Mouse (Mus musculus): ENCODE measurements around the gene Adpgk. TPM values are rescaled to one million over a fixed set of nuclear protein-coding genes. Genes with fewer than 3 reads are reported as not detected.
"Not testable (repeated sequence)": the region's sequence is repeated elsewhere in the genome, so short reads cannot be mapped to it uniquely, and the experiment has no call there.

Adpgk gene
- polyA plus RNA-seq, 1 experiment = 196 TPM

- no peaks in the 10 kb centered on the region; the same call in 1 of the 2 replicates for H3K4me1 ChIP-seq (ENCODE audit: control insufficient read depth, insufficient read depth, low read length)
- H3K27ac ChIP-seq (ENCODE audit: control insufficient read depth, insufficient read depth, low read depth, low read length, poor library complexity) = no peak overlapping the region
- no peak for TF ChIP-seq CTCF (IDR thresholded peaks at IDR 0.05; ENCODE audit: control insufficient read depth, insufficient read depth, low read length)
- 62% methylated on average over 5 of the region's 5 CpGs for WGBS
- H3K4me3 ChIP-seq (replicated peaks; ENCODE audit: control insufficient read depth, low read depth, low read length) = no peak overlapping the region
Observed at GRCm38 (mm10) chr9:59330055-59330454, 38.7 kb downstream of the Adpgk start.

GRCm38 (mm10) chr9:59336539-59336938 is 45.2 kb downstream of the Adpgk start:
- TF ChIP-seq CTCF (IDR thresholded peaks at IDR 0.05; ENCODE audit: control insufficient read depth, insufficient read depth, low read length) = no peak
- TF ChIP-seq POLR2A (IDR thresholded peaks at IDR 0.05; ENCODE audit: borderline replicate concordance, control insufficient read depth, low read depth, low read length) = no peak
- H3K4me3 ChIP-seq (replicated peaks; ENCODE audit: control insufficient read depth, low read depth, low read length) = no peak overlapping the region
- WGBS = 72% methylated on average over 3 of the region's 3 CpGs
- no peaks in the 10 kb centered on the region for H3K4me1 ChIP-seq (ENCODE audit: control insufficient read depth, insufficient read depth, low read length)
- no peak overlapping the region for H3K27ac ChIP-seq (ENCODE audit: control insufficient read depth, insufficient read depth, low read depth, low read length, poor library complexity)

GRCm38 (mm10) chr9:59337889-59338288 is 46.5 kb downstream of the Adpgk start:
- H3K4me1 ChIP-seq (ENCODE audit: control insufficient read depth, insufficient read depth, low read length) = no peaks in the 10 kb centered on the region
- H3K4me3 ChIP-seq (replicated peaks; ENCODE audit: control insufficient read depth, low read depth, low read length) = no peak overlapping the region
- 91% methylated on average over 5 of the region's 5 CpGs for WGBS
- TF ChIP-seq CTCF (IDR thresholded peaks at IDR 0.05; ENCODE audit: control insufficient read depth, insufficient read depth, low read length) = no peak
- no peak for TF ChIP-seq POLR2A (IDR thresholded peaks at IDR 0.05; ENCODE audit: borderline replicate concordance, control insufficient read depth, low read depth, low read length)
- no peak overlapping the region for H3K27ac ChIP-seq (ENCODE audit: control insufficient read depth, insufficient read depth, low read depth, low read length, poor library complexity)

GRCm38 (mm10) chr9:59338411-59338810 is 47.1 kb downstream of the Adpgk start:
- Histone ChIP-seq H3K4me1 (ENCODE audit: control insufficient read depth, insufficient read depth, low read length) (no peaks in the 10 kb centered on the region), H3K27ac (ENCODE audit: control insufficient read depth, insufficient read depth, low read depth, low read length, poor library complexity) (no peak overlapping the region), H3K4me3 (replicated peaks; ENCODE audit: control insufficient read depth, low read depth, low read length) (no peak overlapping the region)
- WGBS = 88% methylated on average over 5 of the region's 5 CpGs
- TF ChIP-seq POLR2A (IDR thresholded peaks at IDR 0.05; ENCODE audit: borderline replicate concordance, control insufficient read depth, low read depth, low read length) (no peak), CTCF (IDR thresholded peaks at IDR 0.05; ENCODE audit: control insufficient read depth, insufficient read depth, low read length) (no peak)

- 90% methylated on average over 5 of the region's 5 CpGs for WGBS
- H3K4me3 ChIP-seq (replicated peaks; ENCODE audit: control insufficient read depth, low read depth, low read length) = no peak overlapping the region
- no peak overlapping the region for H3K27ac ChIP-seq (ENCODE audit: control insufficient read depth, insufficient read depth, low read depth, low read length, poor library complexity)
- H3K4me1 ChIP-seq (ENCODE audit: control insufficient read depth, insufficient read depth, low read length) = no peaks in the 10 kb centered on the region
- TF ChIP-seq POLR2A (IDR thresholded peaks at IDR 0.05; ENCODE audit: borderline replicate concordance, control insufficient read depth, low read depth, low read length) (no peak), CTCF (IDR thresholded peaks at IDR 0.05; ENCODE audit: control insufficient read depth, insufficient read depth, low read length) (no peak)
Observed at GRCm38 (mm10) chr9:59339107-59339506, 47.7 kb downstream of the Adpgk start.

GRCm38 (mm10) chr9:59340002-59340401 is 48.6 kb downstream of the Adpgk start:
- WGBS = 65% methylated on average over 9 of the region's 9 CpGs
- TF ChIP-seq CTCF (IDR thresholded peaks at IDR 0.05; ENCODE audit: control insufficient read depth, insufficient read depth, low read length) (peak; percentile 67), POLR2A (IDR thresholded peaks at IDR 0.05; ENCODE audit: borderline replicate concordance, control insufficient read depth, low read depth, low read length) (no peak)
- no peaks in the 10 kb centered on the region for H3K4me1 ChIP-seq (ENCODE audit: control insufficient read depth, insufficient read depth, low read length)
- no peak overlapping the region for H3K4me3 ChIP-seq (replicated peaks; ENCODE audit: control insufficient read depth, low read depth, low read length)
- no peak overlapping the region for H3K27ac ChIP-seq (ENCODE audit: control insufficient read depth, insufficient read depth, low read depth, low read length, poor library complexity)

- Histone ChIP-seq H3K4me3 (replicated peaks; ENCODE audit: control insufficient read depth, low read depth, low read length) (no peak overlapping the region), H3K4me1 (ENCODE audit: control insufficient read depth, insufficient read depth, low read length) (no peaks in the 10 kb centered on the region), H3K27ac (ENCODE audit: control insufficient read depth, insufficient read depth, low read depth, low read length, poor library complexity) (no peak overlapping the region)
- TF ChIP-seq POLR2A (IDR thresholded peaks at IDR 0.05; ENCODE audit: borderline replicate concordance, control insufficient read depth, low read depth, low read length) (no peak), CTCF (IDR thresholded peaks at IDR 0.05; ENCODE audit: control insufficient read depth, insufficient read depth, low read length) (no peak)
- 74% methylated on average over 2 of the region's 2 CpGs for WGBS
Observed at GRCm38 (mm10) chr9:59346176-59346575, 54.8 kb downstream of the Adpgk start.

- Histone ChIP-seq H3K4me3 (replicated peaks; ENCODE audit: control insufficient read depth, low read depth, low read length) (peak overlapping the region; percentile 93), H3K4me1 (ENCODE audit: control insufficient read depth, insufficient read depth, low read length) (no peaks in the 10 kb centered on the region), H3K27ac (ENCODE audit: control insufficient read depth, insufficient read depth, low read depth, low read length, poor library complexity) (no peak overlapping the region)
- 28% methylated on average over 15 of the region's 15 CpGs for WGBS
- TF ChIP-seq POLR2A (IDR thresholded peaks at IDR 0.05; ENCODE audit: borderline replicate concordance, control insufficient read depth, low read depth, low read length) (no peak), CTCF (IDR thresholded peaks at IDR 0.05; ENCODE audit: control insufficient read depth, insufficient read depth, low read length) (no peak)
Observed at GRCm38 (mm10) chr9:59352586-59353252, 61.4 kb downstream of the Adpgk start.

- Histone ChIP-seq H3K4me3 (replicated peaks; ENCODE audit: control insufficient read depth, low read depth, low read length) (peak within 1 kb of the TSS; percentile 93), H3K27ac (ENCODE audit: control insufficient read depth, insufficient read depth, low read depth, low read length, poor library complexity) (no peak within 1 kb of the TSS), H3K4me1 (ENCODE audit: control insufficient read depth, insufficient read depth, low read length) (no peaks in the 10 kb centered on the region)
- TF ChIP-seq POLR2A (IDR thresholded peaks at IDR 0.05; ENCODE audit: borderline replicate concordance, control insufficient read depth, low read depth, low read length) (peak; percentile 62; the same call in 1 of the 2 replicates), CTCF (IDR thresholded peaks at IDR 0.05; ENCODE audit: control insufficient read depth, insufficient read depth, low read length) (no peak)
- whole genome bisulfite sequencing = 1% methylated on average over 32 of the region's 32 CpGs
Observed at GRCm38 (mm10) chr9:59353253-59353639, 61.9 kb downstream of the Adpgk start, which contains the start of gene Bbs4. Bbs4 (minus strand) TSS chr9:59353508.

- 86% methylated on average over 1 of the region's 1 CpGs for WGBS
- not testable (repeated sequence) for H3K27ac ChIP-seq (ENCODE audit: control insufficient read depth, insufficient read depth, low read depth, low read length, poor library complexity); H3K4me3 ChIP-seq (replicated peaks; ENCODE audit: control insufficient read depth, low read depth, low read length); H3K4me1 ChIP-seq (ENCODE audit: control insufficient read depth, insufficient read depth, low read length)
Observed at GRCm38 (mm10) chr9:59358041-59358440, 66.7 kb downstream of the Adpgk start.

- not testable (repeated sequence) for H3K4me1 ChIP-seq (ENCODE audit: control insufficient read depth, insufficient read depth, low read length); H3K4me3 ChIP-seq (replicated peaks; ENCODE audit: control insufficient read depth, low read depth, low read length); H3K27ac ChIP-seq (ENCODE audit: control insufficient read depth, insufficient read depth, low read depth, low read length, poor library complexity)
- 48% methylated on average over 3 of the region's 3 CpGs for WGBS
Observed at GRCm38 (mm10) chr9:59360487-59360886, 69.1 kb downstream of the Adpgk start.
